Mouse (Mus musculus): Measurements from ENCODE around the gene Syvn1.

DNA sequence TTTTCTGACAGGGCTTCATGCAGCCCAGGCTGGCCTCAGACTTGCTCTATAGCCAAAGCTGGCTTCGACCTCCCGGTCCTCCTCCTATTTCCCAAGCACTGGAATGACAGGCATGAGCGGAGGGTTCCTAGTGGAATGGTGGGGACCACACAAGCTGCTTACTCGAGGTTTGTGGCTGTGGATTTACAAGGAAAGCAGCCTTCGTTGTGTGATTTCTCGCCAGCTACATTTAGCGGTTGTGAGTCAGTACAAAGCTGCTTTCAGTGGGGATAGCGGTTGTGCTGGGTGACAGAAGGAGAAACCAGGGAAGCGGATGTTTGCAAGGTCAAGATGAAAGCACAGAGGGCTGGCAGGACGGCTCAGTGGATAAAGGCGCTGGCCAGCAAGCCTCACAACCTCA is 40.8 kb upstream of the Syvn1 start:
- TF ChIP-seq MAFK (IDR thresholded peaks at IDR 0.05; ENCODE audit: insufficient read depth, low read depth, low read length) = no peak
- TF ChIP-seq CHD2 (IDR thresholded peaks at IDR 0.05; ENCODE audit: low read depth, low read length) = no peak
- no peak for TF ChIP-seq HCFC1 (IDR thresholded peaks at IDR 0.05; ENCODE audit: borderline replicate concordance, insufficient read depth, low read length)

Data from ES-E14 (cell line).